Comparison of ENCODE assay signal across 19 mouse cellular contexts in genomic region chr4:100328361-100328970, GRCm38 (mm10).
DNase-seq lines count a peak whose midpoint lies in the region; ATAC-seq and TF ChIP-seq lines count a peak whose summit lies in the region.
"Had no signal": no experiment of that assay in that cellular context is flagged by ENCODE, and none has a peak within 500 bp of the region (broad histone marks: within the 10 kb centered on the region; RNA-seq: fewer than 3 reads in every experiment).

No protein-coding gene starts in this region.

- no peaks in the 10 kb centered on the region for H3K9me3 ChIP-seq in lung, embryonic 15.5 days
- H3K9me3 ChIP-seq: embryonic facial prominence, embryonic 12.5 days; forebrain, embryonic 15.5 days; heart, embryonic 12.5 days; hindbrain, embryonic 15.5 days had no signal

- WGBS in lung, embryonic 15.5 days: 29% methylated on average over 4 of the region's 4 CpGs

- H3K27ac ChIP-seq in layer of hippocampus, adult 2 months: peak overlapping the region; percentile 36; the same call in 1 of the 2 replicates
- H3K27ac ChIP-seq in lung, embryonic 15.5 days: no peak overlapping the region
- H3K27ac ChIP-seq: embryonic facial prominence, embryonic 12.5 days; forebrain, embryonic 15.5 days; hindbrain, embryonic 15.5 days had no signal

- H3K36me3 ChIP-seq in lung, embryonic 15.5 days: no peaks in the 10 kb centered on the region
- H3K36me3 ChIP-seq: embryonic facial prominence, embryonic 12.5 days; forebrain, embryonic 15.5 days; hindbrain, embryonic 15.5 days had no signal

- DNase-seq in cerebellum, postnatal 14 days: peak; percentile 25 to 27
- no peak for DNase-seq in cerebellum, postnatal 25 days
- DNase-seq in layer of hippocampus, adult 2 months (ENCODE audit: low spot score in 2 of 2): peak in 1 of 2 experiments; percentile 14
- no peak for DNase-seq in layer of hippocampus, postnatal 25 days (ENCODE audit: extremely low spot score in 1 of 2, low spot score in 1 of 2)
- no peak for DNase-seq in lung, postnatal 25 days (ENCODE audit: low spot score)
- DNase-seq in NIH3T3 (ENCODE audit: low read depth): peak; percentile 32
- DNase-seq: adrenal gland, postnatal 14 days; cerebellum, adult 18-20 months; cerebellum, adult 9-11 months; gastrocnemius, postnatal 36 days; heart, adult 18-20 months; heart, postnatal 36 days had no signal

- no peak for TF ChIP-seq CTCF in layer of hippocampus, adult 2 months (conservative IDR thresholded peaks at IDR 0.05)

- no peak overlapping the region for H3K9ac ChIP-seq in lung, embryonic 15.5 days
- H3K9ac ChIP-seq: embryonic facial prominence, embryonic 12.5 days; forebrain, embryonic 15.5 days; heart, embryonic 12.5 days; hindbrain, embryonic 15.5 days had no signal

- no peaks in the 10 kb centered on the region for H3K27me3 ChIP-seq in lung, embryonic 15.5 days
- H3K27me3 ChIP-seq: embryonic facial prominence, embryonic 12.5 days; forebrain, embryonic 15.5 days; hindbrain, embryonic 15.5 days; Patski had no signal

- H3K4me2 ChIP-seq in lung, embryonic 15.5 days: no peak overlapping the region
- H3K4me2 ChIP-seq: embryonic facial prominence, embryonic 12.5 days; forebrain, embryonic 15.5 days; heart, embryonic 12.5 days; hindbrain, embryonic 15.5 days had no signal

- no peak overlapping the region for H3K4me3 ChIP-seq in layer of hippocampus, adult 2 months
- H3K4me3 ChIP-seq in lung, embryonic 15.5 days: no peak overlapping the region
- H3K4me3 ChIP-seq: embryonic facial prominence, embryonic 12.5 days; forebrain, embryonic 15.5 days; heart, embryonic 12.5 days; hindbrain, embryonic 15.5 days had no signal

- ATAC-seq in lung, embryonic 15.5 days (ENCODE audit: borderline replicate concordance, extremely low read depth, low FRiP score, low TSS enrichment): peak; percentile 36; the same call in 1 of the 2 replicates
- ATAC-seq: activated CD4-positive, CD25-positive, alpha-beta regulatory T cell, adult 4 months; forebrain, embryonic 15.5 days; Patski had no signal

- H3K4me1 ChIP-seq in lung, embryonic 15.5 days: peaks cover 26% of the 10 kb centered on the region
- H3K4me1 ChIP-seq: forebrain, embryonic 15.5 days; hindbrain, embryonic 15.5 days had no signal

Comparison
In these comparisons a context has a peak if more than half of its experiments do, and no peak if none do; other contexts are left out.
1. DNase-seq: peak in cerebellum, postnatal 14 days (2 of 2) and NIH3T3 (single experiment); none in cerebellum, postnatal 25 days (0 of 2), layer of hippocampus, postnatal 25 days (0 of 2) and lung, postnatal 25 days (single experiment).